Mouse (Mus musculus) C2C12 (cell line): ENCODE data around the gene Tuft1. TPM values are rescaled to one million over a fixed set of nuclear protein-coding genes. Genes with fewer than 3 reads are reported as not detected.
"Not testable (repeated sequence)": the region's sequence is repeated elsewhere in the genome, so short reads cannot be mapped to it uniquely, and the experiment has no call there.

Source experiments
- H3K27me3 ChIP-seq: one replicate; pipeline ENCODE4 v1.6.1; 2011; ENCODE audit not compliant: control insufficient read depth, insufficient read depth, insufficient read length
- H3K36me3 ChIP-seq: one replicate; pipeline ENCODE4 v1.6.1; 2011; ENCODE audit not compliant: control insufficient read depth, insufficient read depth
- H3K4me3 ChIP-seq: one replicate; pipeline ENCODE4 v1.5.1; 2011; ENCODE audit warnings: mild to moderate bottlenecking, control low read depth; ENCODE audit not compliant: poor library complexity, insufficient read depth, severe bottlenecking
- H3K79me2 ChIP-seq: one replicate; pipeline ENCODE4 v1.6.1; 2011; ENCODE audit not compliant: control insufficient read depth, insufficient read depth
- H3K79me3 ChIP-seq: one replicate; pipeline ENCODE4 v1.6.1; 2011; ENCODE audit warnings: low read depth, control low read depth
- H3ac ChIP-seq: one replicate; pipeline ENCODE3; 2011; ENCODE audit warnings: low read depth; ENCODE audit not compliant: control insufficient read depth, insufficient read length
- CEBPB ChIP-seq: IDR thresholded peaks from one replicate; pipeline ENCODE4 v1.6.1; 2011; ENCODE audit warnings: low read depth, mild to moderate bottlenecking, control low read depth, moderate library complexity
- CTCF ChIP-seq: IDR thresholded peaks from one replicate; pipeline ENCODE4 v1.5.1; 2011; ENCODE audit not compliant: control insufficient read depth, insufficient read depth, insufficient read length
- FOSL1 ChIP-seq: IDR thresholded peaks from one replicate; pipeline ENCODE4 v1.8.0; 2011; ENCODE audit warnings: mild to moderate bottlenecking, low read length; ENCODE audit not compliant: poor library complexity, insufficient read depth, severe bottlenecking
- MAX ChIP-seq: IDR thresholded peaks from one replicate; pipeline ENCODE4 v1.6.1; 2011; ENCODE audit warnings: mild to moderate bottlenecking, control low read depth
- MYOD1 ChIP-seq: IDR thresholded peaks from one replicate; pipeline ENCODE4 v1.6.1; 2011; ENCODE audit warnings: low read depth; ENCODE audit not compliant: control insufficient read depth, insufficient read length
- MYOG ChIP-seq: IDR thresholded peaks from one replicate; pipeline ENCODE4 v1.6.1; 2011; ENCODE audit not compliant: control insufficient read depth, insufficient read length; ENCODE audit errors: extremely low read depth
- USF1 ChIP-seq: IDR thresholded peaks from one replicate; pipeline ENCODE4 v1.6.1; 2011; ENCODE audit warnings: low read depth, mild to moderate bottlenecking, control low read depth, moderate library complexity
- polyA plus RNA-seq: library from polyadenylated mRNA; unstranded; fragments of >200 nt; fragmentation: generic; extraction: Trizol; gene quantifications from one replicate; pipeline ENCODE4 v1.2.1, GENCODE M21; 2012; ENCODE audit warnings: missing spikeins

The Tuft1 gene
- polyA plus RNA-seq, 1 experiment: 2.8 TPM

DNA sequence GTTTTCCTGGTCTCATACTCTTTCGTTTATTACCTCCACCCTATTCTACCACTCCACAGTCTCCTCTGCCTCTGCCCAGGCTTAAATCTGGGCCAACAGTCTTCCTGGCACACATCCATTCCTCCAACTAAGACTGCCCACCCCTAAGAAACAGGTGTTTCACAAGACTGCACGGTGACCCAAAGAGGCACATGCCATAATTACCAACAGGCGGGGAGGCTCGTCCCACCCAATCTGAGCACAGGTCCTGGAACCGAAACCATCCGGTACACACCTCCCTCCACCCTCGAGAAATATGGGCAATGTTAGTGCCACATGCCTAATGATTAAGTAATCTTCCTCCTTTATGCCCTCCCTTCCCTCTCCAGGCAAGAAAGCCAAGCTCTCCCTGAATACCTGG lies 8.3 kb downstream of the Tuft1 start:
- Histone ChIP-seq H3K36me3 (no peaks in the 10 kb centered on the region), H3ac (no peak overlapping the region), H3K27me3 (no peaks in the 10 kb centered on the region), H3K4me3 (no peak overlapping the region), H3K79me3 (no peaks in the 10 kb centered on the region), H3K79me2 (no peaks in the 10 kb centered on the region)
- TF ChIP-seq CTCF (no peak), MAX (no peak), CEBPB (no peak), MYOG (no peak), MYOD1 (no peak), USF1 (no peak), FOSL1 (no peak)

DNA sequence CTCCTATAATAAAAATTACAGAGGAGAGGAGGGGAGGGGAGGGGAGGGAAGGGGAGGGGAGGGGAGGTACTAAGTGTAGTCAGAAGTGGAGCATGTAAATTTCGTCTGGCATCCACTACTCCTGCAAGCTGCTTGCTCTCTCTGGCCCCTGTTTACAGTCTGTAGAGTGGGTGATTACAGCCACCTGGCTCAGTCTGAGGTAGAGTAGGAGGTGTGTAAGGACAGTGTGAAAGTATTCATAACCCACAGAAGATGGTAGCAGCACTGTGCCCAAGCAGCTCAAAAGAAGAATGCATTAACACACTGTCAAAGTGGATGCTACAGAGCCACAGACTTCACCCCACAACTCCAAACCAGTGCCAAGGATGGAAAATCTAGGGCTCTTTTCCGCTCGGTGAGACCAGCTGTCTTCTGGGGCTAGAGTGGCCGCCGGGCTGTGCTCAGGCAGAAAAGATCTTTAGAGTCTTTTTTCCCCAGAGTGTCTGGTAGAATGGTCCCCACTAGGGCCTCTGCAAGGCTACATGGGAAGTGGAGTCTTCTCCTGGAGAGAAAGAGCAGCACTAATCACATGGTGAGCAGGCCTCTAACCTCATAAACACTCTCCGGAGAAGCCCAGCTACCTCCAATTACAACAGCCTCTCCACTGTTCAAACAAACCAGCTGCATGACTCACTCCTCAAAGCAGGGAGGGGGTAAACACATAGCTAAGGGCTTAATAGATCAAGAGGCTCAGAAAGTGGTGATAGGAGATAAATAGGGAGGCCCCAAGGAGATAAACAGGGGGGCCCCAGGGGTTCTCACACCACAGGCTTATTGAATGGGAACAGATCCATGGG lies 9.7 kb downstream of the Tuft1 start:
- no peaks in the 10 kb centered on the region for H3K79me3 ChIP-seq
- TF ChIP-seq MAX (peak; percentile 71), MYOG (no peak), MYOD1 (no peak), USF1 (peak; percentile 62), CEBPB (no peak), FOSL1 (peak; percentile 19), CTCF (no peak)
- H3K4me3 ChIP-seq: no peak overlapping the region
- H3K36me3 ChIP-seq: no peaks in the 10 kb centered on the region
- no peaks in the 10 kb centered on the region for H3K79me2 ChIP-seq
- no peaks in the 10 kb centered on the region for H3K27me3 ChIP-seq
- no peak overlapping the region for H3ac ChIP-seq

DNA sequence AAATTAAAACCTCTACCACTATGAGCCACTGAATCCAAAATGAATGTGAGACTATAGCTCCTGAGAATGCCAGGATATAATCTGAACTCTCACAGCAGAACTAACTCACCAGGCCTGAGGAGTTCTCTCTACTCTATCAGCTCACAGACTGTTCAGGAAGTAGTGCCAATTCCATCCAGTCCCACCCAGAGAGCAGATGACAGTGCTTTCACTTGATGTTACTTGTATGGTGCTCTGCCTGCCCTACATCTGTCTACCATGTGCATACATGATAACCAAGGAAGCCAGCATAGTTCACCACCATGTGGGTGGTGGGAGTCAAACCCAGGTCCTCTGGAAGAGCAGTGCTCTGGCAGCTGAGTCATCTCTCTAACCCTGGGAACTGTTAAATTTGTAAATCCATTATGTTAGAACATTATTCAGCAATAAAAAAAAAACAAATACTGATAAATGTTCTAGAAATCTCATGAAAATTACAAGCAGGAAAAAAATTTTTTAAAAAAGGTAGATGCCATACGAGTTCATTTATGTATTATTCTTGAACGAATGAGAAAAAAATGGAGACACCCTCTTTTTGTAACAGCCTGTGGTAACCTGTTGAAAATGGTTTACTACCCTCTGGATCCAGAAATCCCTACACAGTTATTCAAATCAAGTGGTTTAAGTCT lies 16.0 kb downstream of the Tuft1 start, which contains the start of gene Gm10972:
Gene Gm10972 (plus strand): TSS at position 618 of the 668 bp plus-strand sequence.
- not testable (repeated sequence) for H3K4me3 ChIP-seq, H3K36me3 ChIP-seq, H3K79me2 ChIP-seq, H3K27me3 ChIP-seq, H3K79me3 ChIP-seq, H3ac ChIP-seq

DNA sequence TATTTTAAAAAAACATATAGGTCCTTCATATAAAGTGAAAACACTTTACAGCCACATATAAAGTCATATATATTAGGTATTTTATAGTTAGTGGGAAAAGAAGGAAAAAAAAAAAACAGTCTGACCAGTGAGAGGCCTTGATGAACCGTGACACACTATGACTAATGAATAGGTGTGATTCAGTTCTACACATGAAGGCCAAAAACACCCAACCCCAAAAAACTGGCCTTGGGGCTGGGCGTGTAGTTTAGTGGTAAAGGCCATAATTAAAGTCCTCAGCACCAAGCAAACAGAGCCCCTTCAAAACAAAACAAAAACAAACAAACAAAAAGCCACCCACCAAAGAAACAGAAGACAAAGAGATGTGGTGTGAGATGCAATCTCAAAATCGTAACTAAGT lies 28.8 kb downstream of the Tuft1 start:
- no peak for TF ChIP-seq CTCF
- TF ChIP-seq MYOD1: no peak
- no peak for TF ChIP-seq MYOG
- no peak for TF ChIP-seq CEBPB
- TF ChIP-seq FOSL1: no peak
- no peak for TF ChIP-seq USF1
- no peak for TF ChIP-seq MAX

DNA sequence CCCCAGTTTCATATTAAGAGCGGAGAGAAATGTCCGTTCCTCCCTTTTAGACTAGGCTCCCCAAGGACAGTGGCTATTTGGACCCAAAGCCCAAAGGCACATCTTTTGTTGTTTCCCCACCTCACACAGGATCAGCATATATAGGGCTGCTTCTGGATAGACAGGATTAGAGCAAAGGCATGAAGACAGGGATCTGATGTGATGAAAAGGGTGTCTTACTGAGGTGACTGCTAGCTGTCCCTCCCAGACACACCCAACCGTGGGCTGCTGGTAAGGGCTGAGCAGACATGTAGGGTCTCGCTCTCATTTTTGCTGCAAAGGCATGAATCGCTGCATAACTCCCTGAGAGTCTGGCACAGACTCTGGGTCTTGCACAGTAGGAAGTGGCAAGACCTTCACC lies 30.0 kb downstream of the Tuft1 start:
- H3ac ChIP-seq: no peak overlapping the region
- no peaks in the 10 kb centered on the region for H3K36me3 ChIP-seq
- H3K4me3 ChIP-seq: no peak overlapping the region
- H3K79me2 ChIP-seq: no peaks in the 10 kb centered on the region
- no peaks in the 10 kb centered on the region for H3K79me3 ChIP-seq
- H3K27me3 ChIP-seq: no peaks in the 10 kb centered on the region
- no peak for TF ChIP-seq USF1
- TF ChIP-seq FOSL1: no peak
- no peak for TF ChIP-seq CTCF
- no peak for TF ChIP-seq CEBPB
- TF ChIP-seq MYOD1: no peak
- no peak for TF ChIP-seq MYOG
- TF ChIP-seq MAX: no peak

More for the DNA sequence above, 28.8 kb downstream of the Tuft1 start:
- H3K27me3 ChIP-seq: no peaks in the 10 kb centered on the region
- no peak overlapping the region for H3ac ChIP-seq
- no peak overlapping the region for H3K4me3 ChIP-seq
- no peaks in the 10 kb centered on the region for H3K79me2 ChIP-seq
- H3K36me3 ChIP-seq: no peaks in the 10 kb centered on the region
- no peaks in the 10 kb centered on the region for H3K79me3 ChIP-seq
